Mouse (Mus musculus): Measurements from ENCODE around the gene Ell3.

GRCm38 (mm10) chr2:121453917-121454316, 9.8 kb upstream of the Ell3 start:
- TF ChIP-seq CTCF (IDR thresholded peaks at IDR 0.05) (no peak), EP300 (IDR thresholded peaks at IDR 0.05) (no peak)
